Mouse (Mus musculus): ENCODE data around the gene Heatr1. TPM values are rescaled to one million over a fixed set of nuclear protein-coding genes. Genes with fewer than 3 reads are reported as not detected.

The Heatr1 gene
- 10 to 100 TPM; 43.2 to 49.9 TPM for total RNA-seq (2021)
- long read RNA-seq, experiment 1, full-length matches to known transcripts: 4 of 11 reads
- long read RNA-seq, experiment 1, partial matches to known transcripts: 4 of 11 reads
- long read RNA-seq, experiment 1, other reads (novel, unspliced or antisense): 3 of 11 reads
- long read RNA-seq, experiment 2, full-length matches to known transcripts: 1 of 9 reads
- long read RNA-seq, experiment 2, partial matches to known transcripts: 6 of 9 reads
- long read RNA-seq, experiment 2, other reads (novel, unspliced or antisense): 2 of 9 reads

DNA sequence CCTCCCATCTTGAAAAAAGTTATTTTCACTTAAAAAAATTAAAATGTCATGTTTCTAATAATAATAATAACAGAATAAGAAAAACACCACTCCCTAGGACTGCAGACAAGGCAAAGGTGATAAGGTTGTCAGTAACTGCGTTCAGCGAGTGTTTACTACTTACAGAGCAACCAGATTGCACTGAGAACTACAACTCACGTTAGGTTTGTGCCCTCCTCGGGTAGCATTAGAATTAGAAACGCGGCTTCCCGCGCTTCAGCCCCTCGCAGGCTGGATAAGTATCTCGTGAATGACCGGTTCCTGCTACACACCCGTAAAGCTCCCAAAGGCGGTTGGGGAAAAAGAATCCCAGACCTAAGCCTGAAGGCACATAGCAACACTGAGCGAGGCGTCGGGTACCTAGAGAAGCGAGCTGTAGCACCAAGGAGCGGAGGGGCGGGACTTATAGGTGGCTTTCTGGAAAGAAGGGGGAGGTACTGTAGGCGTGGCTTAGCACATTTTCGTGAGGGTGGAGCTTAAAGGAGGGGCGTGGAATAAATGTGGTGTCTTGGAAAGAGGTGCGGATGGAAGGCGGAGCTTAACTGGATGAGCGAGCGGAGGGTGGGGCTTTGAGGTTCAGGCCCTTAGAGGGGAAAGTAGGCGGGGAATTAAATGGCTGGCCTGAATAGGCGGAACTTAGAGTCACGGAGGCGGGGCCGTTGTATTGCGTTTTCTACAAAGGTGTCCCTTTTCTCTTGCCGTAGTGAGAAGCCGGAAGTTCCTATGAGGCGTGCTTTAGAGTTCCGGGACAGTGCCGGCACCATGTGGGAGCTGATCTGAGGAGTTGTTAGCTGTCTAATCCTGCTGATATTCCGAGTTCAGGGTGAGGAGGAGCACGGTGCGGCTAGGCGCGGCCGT lies at the start of gene Heatr1:
TSS of gene Heatr1 (plus strand) at position 419 of the 897 bp plus-strand sequence.
- peak; percentile 84 to 93 for DNase-seq (ENCODE audit: low spot score in 2 of 2)

DNA sequence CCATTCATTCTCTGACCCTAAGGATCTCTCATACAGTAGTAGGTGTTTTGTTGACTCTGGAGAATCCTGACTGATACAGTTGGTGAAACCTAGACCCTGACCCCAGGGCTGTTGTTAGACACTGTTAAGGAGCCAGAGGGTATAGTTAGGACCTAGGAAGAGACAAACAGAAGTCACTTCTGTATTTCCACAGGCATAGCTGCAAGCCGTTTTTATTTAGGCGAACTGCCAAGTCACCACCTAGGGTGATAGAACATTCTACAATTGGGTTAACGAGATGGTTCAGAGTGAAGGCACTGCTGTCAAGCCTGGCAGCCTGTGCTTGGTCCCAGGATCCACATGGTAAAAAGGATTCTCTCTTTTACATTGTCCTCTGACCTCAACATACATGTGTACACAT lies 48.0 kb upstream of the Heatr1 start:
- no peak for DNase-seq (ENCODE audit: low spot score in 2 of 2)

DNA sequence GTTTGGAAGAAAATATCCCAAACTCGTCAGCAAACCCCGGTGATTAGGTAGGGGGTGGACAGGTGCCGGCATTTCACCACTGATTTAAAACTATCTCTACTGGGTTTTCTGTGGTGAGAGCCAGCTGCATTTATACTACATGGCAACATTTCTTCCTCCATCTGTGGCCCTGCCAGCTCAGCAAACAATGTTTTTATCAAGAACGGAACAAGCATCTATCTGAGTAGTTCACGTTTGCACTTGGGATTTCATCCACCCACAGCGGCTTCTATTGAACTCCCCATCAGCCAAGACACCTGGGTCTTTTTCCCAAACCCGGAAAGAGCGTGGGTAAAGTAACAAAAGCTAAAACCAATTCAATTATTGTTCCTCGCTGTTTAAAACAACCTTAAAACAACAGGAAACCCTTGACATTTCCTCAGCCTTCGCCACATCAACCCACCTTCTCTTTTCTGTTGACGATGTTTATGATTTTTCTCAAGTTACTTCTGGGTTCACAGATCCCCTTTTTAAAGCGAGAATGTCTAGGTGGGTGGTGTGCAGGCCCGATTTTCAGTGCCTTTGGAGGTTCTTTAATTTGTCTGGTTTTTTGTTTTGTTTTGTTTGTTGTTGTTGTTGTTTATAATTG lies 45.5 kb upstream of the Heatr1 start:
- no peak for DNase-seq (ENCODE audit: low spot score in 2 of 2)

DNA sequence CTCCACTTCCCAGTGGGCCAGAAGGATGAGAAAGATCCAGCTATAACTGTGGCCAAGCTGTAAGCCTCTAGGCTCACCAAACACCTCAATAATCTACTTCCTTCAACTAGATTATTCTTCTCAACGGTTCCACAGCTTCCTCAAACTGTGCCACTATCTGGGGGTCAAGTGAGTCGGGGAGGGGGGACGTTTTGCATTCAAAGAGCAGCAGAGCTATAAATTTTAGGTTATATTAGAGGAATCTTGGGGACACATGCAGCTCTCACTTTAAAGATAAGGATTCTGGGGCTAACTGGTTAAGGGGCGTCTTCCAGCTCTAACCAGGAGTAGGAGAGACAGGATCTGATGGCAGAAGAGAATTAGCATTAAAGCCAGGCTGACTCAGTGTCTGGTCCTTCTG lies 38.6 kb upstream of the Heatr1 start:
- no peak for DNase-seq (ENCODE audit: low spot score in 2 of 2)

DNA sequence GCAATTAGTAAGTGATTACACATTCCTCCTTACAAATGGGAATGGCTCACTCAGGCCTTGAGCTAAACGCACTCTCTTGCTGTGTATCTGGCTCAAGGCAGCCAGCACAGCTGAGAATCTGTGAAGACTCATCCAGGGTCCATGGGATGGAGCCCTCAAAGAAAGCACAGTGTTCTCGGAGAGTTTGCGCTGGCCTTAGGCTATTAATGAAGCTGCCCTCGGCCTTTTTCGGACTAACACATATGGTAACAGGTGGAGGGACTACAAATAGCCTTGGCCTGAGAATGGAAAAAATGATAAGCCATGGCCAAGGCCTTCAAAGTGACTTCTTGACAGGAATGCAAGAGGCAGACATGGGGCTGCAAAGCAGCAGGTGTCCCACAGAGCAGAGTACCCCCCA lies 37.3 kb upstream of the Heatr1 start:
- DNase-seq (ENCODE audit: low spot score in 2 of 2): peak in 1 of 2 experiments; percentile 7

DNA sequence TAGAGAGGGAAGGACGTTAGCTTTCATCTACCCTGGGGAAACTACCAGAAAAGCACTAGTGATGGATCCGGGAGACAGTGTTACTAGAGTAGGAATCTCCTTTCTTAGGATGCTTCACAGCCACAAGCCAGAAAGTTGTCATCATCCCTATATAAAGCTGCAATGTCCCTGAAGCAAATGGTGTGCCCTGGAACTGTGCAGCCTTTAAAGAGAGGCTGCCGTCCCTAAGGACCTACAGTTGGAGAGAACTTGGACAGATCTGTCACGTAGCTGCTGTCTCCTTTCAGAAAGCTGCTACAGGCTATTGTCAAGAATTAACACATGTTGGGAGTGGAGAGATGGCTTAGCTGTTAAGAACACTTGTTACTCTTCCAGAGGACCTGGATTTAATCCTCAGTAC lies 33.3 kb upstream of the Heatr1 start:
- DNase-seq (ENCODE audit: low spot score in 2 of 2): no peak

DNA sequence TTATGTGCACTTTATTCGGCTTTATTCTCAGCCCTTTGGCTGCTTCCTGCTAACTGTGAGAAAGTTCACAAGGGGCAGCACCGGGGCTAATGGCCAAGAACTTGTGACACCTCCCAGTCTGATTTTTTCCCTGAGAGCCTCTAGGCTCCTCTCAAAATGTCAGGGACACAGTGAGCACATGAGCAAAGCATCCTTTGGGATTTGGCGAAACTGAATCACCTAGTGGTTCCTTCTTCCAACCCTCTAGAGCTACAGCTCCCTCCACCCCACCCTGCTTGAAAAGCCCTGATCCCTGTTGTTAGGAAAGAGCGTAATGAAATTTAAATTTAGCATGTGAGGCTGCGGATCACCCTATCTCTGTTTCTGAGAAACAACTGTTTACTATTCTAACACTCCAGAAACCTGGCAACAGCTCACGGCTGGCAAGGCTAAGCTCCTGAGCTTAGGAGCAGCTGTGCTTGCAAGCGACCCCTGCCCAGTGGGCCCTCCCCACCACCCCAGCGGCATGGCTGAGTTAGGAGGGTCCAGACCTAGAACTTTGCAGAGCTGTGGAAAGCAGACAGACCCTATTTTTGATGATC lies 25.7 kb upstream of the Heatr1 start:
- DNase-seq (ENCODE audit: low spot score in 2 of 2): peak; percentile 21 to 38

DNA sequence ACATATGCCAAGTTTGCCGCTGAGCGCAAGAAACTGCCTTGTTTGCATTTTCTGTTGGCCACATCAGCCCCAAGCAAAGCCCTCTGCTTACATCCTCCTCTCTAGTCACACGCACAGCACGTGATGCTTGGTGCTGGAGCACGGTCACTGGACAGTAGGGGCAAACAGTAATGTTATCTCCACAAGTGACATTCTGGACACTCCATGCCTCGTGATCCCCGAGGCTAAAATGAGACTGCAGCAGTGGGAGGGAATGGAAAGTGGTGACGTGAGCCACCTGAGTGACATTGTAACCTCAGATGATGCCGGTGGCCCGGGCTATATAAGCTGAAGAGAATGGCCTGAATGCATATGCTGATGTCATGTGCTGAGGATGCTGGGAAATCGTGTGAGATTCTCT lies 24.9 kb upstream of the Heatr1 start:
- no peak for DNase-seq (ENCODE audit: low spot score in 2 of 2)

DNA sequence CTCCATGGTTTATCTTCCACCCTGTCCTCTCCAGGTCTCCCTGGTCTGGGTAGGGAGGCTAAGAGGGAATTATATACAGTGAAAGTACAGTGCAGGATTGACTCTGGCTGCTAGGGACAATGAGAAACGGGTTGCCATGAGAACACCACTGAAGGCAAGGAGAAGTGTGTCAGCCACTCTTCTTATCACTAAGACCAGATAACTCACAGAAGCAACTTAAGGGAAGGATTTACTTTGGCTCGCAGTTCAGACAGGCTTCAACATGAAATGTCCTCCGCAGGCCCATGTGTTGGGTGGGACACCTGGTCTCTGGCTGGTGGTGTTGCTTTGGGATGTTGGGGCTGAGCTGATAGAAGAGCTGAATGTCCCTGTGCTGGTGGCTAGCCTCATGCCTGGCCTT lies 22.1 kb upstream of the Heatr1 start:
- DNase-seq (ENCODE audit: low spot score in 2 of 2): no peak

DNA sequence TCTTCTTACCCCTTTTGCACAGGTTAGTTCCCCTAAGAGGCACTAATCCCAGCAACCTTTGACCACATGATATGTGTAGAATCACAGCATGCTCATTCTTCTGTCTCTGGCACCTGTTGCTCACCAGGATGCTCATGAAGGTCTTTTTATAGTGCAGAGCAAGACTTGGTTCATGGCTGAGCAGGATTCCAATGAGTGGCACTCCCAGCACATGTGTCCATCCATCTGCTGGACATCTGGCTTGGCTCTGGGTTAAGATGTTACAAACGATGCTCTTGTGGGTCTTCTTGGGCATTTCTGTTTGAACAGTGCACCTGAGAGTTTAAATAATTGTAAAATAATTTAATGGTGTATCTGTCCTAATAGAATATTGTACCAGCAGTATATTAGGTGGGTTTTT lies 18.0 kb upstream of the Heatr1 start:
- DNase-seq (ENCODE audit: low spot score in 2 of 2): no peak

DNA sequence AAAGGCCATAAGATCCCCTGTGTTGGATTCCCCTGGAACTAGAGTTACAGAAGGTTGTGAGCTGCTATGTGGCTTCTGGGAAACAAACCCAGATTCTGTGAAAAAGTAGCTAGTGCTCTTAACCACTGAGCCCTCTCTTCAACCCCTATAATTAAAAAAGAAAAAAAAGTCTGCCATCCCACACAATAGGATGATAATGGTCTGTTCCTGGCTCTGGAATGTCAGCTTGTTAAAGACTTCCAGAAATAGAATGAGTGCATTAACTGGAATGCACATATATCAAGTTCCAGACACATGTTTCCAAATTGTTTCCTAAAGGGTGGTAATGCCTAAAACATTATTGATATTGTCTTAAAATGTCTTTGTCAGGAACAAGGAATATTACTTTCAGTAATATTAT lies 10.0 kb upstream of the Heatr1 start:
- no peak for DNase-seq (ENCODE audit: low spot score in 2 of 2)

DNA sequence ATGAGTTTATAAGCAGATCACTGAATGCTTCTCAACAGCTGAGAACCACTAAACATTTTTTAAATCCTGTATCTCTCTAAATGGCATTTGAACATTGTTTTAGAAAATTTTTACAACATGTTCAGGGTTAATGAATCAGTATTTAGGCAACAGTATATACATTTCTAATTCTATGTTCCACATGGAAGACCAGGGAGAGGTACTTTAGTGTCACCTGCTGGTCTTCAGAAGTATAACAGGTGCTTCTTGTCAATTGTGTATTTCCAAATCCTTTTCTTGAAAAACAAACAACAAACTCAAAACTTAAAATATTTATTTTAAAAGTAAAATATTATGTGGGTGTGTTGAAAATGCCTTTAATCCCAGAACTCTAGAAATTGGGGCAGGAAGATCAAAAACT lies 8.5 kb upstream of the Heatr1 start:
- no peak for DNase-seq (ENCODE audit: low spot score in 2 of 2)

DNA sequence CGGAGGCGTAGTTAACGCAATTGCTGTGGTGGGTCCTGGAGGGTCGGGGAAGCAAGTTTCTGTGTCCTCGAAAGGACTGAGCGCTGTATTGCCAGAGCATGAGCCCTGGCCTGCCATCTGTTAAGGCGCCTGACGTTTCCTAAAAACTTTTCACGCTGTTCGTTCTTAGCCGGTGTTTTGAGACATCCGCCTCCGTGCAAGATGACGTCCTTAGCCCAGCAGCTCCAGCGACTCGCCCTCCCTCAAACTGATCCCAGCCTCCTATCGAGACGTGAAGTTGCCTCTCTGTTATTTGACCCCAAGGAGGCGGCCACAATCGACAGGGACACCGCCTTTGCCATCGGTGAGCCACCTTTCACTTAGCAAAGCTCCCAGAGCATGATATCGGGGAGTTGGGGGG lies 744 bp downstream of the Heatr1 start:
- no peak for DNase-seq (ENCODE audit: low spot score in 2 of 2)

DNA sequence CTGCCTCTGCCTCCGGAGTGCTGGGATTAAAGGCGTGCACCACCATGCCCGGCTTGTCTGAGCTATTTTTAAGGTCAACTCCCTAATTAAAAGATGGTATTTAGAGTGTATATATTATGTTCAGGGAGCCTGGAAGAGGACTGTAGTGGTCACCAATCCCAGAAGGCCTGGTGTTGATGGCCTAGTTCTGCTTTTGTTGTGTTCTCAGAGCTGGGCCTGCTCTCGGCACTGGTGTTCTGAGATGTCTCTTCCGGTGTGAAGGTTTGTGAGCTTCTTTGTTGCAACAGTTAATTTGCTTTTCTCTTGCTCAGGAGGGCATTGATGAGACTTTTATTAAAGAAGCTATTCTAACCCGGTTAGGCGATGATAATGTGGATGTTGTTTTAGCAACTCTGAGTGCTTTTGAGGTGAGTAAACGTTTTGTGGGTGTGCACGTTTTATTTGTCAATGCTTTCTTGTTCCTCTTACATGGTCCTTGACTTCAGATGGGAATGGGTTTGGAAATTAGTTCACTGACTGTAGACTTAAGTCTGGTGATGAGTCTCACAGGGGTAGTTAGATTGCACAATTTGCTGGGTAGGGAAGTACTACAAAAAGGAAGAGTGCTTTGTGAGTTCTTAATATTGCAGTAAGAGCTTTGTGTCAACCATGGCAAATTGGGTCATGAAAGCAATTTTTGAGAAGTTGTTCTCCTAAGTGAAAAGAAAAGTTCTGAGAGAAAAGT lies 13.7 kb downstream of the Heatr1 start:
- no peak for DNase-seq (ENCODE audit: low spot score in 2 of 2)

DNA sequence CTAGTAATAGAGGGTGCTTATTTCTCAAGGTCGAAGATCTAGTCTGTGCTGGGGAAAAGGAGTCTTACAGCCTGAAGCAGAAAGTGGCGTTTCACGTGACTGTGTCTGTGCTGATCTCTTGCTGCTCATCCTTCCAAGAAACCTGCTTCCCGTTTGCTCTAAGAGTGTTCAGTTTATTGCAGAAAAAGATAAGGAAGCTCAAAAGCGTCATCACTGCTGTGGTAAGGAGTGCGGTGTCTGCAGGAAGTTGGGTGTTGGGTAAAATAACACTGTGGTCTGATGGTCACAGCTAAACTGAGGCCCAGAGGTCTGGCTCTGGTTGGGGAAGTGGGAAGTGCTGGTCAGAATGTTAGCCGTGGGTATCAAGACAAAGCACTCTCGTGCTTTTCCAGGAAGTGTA lies 17.2 kb downstream of the Heatr1 start:
- DNase-seq (ENCODE audit: low spot score in 2 of 2): no peak

DNA sequence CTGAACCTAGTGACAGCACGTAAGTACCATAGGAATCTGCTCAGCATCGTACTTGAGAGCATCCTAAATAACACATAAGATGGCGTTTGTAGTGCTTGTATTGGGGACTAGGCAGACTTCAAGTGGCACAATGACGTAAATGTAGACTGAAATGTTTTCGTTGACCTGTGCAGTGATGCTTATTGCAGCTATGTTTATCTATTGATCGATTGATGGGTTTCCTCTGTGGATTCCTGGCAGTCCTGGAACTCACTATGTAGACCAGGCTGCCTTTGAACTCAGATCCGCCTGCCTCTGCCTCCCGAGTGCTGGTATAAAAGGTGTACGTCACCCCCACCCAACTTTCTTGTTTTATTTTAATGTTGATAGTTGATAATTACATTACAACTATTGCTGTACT lies 25.8 kb downstream of the Heatr1 start:
- DNase-seq (ENCODE audit: low spot score in 2 of 2): no peak

DNA sequence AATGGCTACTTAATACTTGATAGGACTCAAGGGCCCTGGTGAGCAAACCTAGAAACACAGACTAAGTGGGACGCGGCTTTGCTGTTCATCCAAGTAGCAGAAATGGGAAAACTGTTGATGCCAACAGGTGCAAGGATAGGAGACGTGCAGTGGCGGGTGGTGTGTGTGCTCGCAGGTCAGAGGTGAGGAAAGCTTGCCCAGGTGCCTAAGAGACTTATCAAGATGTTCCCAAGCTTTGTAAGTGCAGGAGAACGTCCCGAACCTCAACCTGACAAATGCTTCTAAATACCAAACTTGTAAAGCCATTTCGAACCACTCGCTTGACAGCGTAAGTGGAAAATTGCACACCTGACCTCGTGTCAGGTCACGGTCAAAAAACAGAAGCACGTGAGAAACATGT lies 33.7 kb downstream of the Heatr1 start:
- no peak for DNase-seq (ENCODE audit: low spot score in 2 of 2)

DNA sequence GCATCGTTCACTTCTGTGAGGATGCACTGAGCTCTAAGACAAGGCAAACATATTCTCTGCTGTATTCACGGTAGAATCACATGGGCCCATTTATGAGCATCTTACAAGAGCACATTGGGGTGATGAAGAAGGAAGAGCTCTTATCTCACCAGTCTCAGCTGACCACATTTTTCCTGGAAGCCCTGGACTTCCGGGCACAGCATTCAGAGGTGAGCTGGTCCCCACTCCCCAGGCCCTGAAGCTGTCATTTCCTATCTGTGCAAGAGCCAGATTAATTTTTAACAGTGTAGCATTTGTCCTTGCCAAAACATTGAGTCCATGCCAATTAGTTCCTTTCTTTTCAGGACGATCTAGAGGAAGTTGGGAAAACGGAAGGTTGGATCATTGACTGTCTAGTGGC lies 39.0 kb downstream of the Heatr1 start:
- no peak for DNase-seq (ENCODE audit: low spot score in 2 of 2)

DNA sequence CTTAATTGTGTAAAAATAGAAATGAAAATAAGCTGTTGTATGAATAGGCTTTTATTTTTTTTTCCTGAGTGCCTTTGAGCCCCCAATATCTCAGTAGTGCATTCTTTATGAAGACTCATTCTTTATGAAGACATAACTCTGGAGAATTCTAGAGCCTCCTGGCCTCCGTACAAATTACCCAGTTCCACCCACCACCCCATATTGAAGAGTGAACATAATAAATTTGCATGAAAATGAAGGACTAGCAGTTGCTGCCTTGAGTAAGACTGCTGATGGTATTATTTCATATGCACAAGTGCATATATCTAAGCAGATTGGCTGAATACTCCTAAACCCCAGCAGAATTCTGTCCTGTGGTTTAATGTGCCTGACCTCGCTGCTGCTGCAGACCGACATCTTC lies 44.8 kb downstream of the Heatr1 start:
- no peak for DNase-seq (ENCODE audit: low spot score in 2 of 2)

DNA sequence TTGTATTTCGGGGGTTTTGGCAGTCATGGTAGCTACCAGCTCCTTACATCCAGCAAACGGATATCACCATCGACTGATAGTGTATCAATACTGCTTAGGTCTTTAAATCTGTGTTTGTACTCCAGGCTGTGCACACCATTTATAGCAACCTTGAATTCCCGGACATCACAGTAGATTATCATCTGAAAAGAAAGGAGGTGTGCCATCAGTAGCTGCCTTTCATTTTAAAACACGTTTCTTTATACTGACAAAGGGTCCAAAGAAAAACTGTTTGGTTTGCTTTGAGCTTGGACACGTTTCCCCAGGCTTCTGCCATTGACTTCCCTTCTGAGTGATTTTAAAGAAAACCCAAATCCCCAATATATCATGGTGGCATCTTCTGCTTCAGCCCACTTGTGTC lies 46.0 kb downstream of the Heatr1 start:
- DNase-seq (ENCODE audit: low spot score in 2 of 2): no peak

DNA sequence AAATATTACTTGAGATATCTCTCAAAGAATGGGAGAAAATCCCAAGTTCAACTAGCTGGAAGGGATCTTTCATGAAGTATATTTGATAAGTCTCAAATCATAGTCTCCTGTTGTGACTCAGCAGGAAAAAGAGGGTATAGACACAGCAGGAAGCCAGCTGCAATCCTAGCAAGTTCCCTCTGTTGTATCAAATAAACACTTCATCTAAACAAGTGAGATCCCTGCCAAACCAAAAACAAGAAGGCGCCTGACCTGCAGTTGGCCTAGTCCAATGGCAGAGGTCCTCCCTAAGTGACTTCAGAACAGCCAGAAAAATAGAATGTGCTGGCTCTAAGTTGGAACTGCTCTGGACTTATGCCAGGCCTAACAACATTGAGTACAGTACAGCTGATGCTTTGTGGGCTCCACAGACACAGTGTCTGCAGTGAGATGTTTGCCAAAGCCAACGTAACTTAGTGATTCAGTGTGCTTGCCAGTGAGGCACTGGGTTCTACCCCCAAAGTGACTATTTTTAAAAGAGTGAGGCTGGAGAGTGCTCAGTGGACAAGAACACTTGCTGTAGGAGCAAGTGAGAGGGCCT lies 47.3 kb downstream of the Heatr1 start:
- no peak for DNase-seq (ENCODE audit: low spot score in 2 of 2)

All from adrenal gland, adult 18-20 months (tissue).